Mouse (Mus musculus) embryonic facial prominence, embryonic 12.5 days (tissue): ENCODE data around the gene Dock2. TPM values are rescaled to one million over a fixed set of nuclear protein-coding genes. Genes with fewer than 3 reads are reported as not detected.
"Not testable (repeated sequence)": the region's sequence is repeated elsewhere in the genome, so short reads cannot be mapped to it uniquely, and the experiment has no call there.

ENCODE experiments used
- ATAC-seq: fragments of 200-750 bp; cut with Nextera tagmentation; 2 replicates; pipeline ENCODE4 v1.8.0; 2017; ENCODE audit not compliant: insufficient number of reproducible peaks, insufficient read depth, low FRiP score, low TSS enrichment
- H3K27ac ChIP-seq: fragments of 300-500 bp; sonication (generic); 2 replicates; pipeline ENCODE4 v1.5.1; 2016; ENCODE audit warnings: mild to moderate bottlenecking
- H3K27me3 ChIP-seq: fragments of 300-500 bp; sonication (generic); 2 replicates; pipeline ENCODE4 v1.6.1; 2016; ENCODE audit warnings: mild to moderate bottlenecking, moderate library complexity
- H3K36me3 ChIP-seq: fragments of 300-500 bp; sonication (generic); 2 replicates; pipeline ENCODE4 v1.6.1; 2016; ENCODE audit warnings: mild to moderate bottlenecking
- H3K4me1 ChIP-seq: fragments of 300-500 bp; sonication (generic); 2 replicates; pipeline ENCODE4 v1.6.1; 2016
- H3K4me2 ChIP-seq: fragments of 300-500 bp; sonication (generic); replicated peaks from 2 replicates; pipeline ENCODE4 v1.6.1; 2016; ENCODE audit warnings: mild to moderate bottlenecking, moderate library complexity
- H3K4me3 ChIP-seq: fragments of 300-500 bp; sonication (generic); 2 replicates; pipeline ENCODE4 v1.5.1; 2016; ENCODE audit warnings: mild to moderate bottlenecking
- H3K9ac ChIP-seq: fragments of 300-500 bp; sonication (generic); 2 replicates; pipeline ENCODE4 v1.6.1; 2016; ENCODE audit warnings: mild to moderate bottlenecking, moderate library complexity
- H3K9me3 ChIP-seq: fragments of 300-500 bp; sonication (generic); 2 replicates; pipeline ENCODE4 v1.6.1; 2016; ENCODE audit warnings: mild to moderate bottlenecking, moderate library complexity
- WGBS: fragments of 180-500 bp; shearing (Covaris S2); methylation state at CpG from one replicate; pipeline ENCODE4 v1.1.7; 2016; 5-methylcytosine and 5-hydroxymethylcytosine counted together
- polyA plus RNA-seq: library from polyadenylated mRNA; unstranded; fragments of >200 nt; fragmentation: Nextera tagmentation; extraction: Ambion mirVana; gene quantifications from 2 replicates; pipeline ENCODE4 v1.2.1, GENCODE M21; 2016

Gene Dock2
- polyA plus RNA-seq, 1 experiment from 2014 or later = 0.91 TPM

DNA sequence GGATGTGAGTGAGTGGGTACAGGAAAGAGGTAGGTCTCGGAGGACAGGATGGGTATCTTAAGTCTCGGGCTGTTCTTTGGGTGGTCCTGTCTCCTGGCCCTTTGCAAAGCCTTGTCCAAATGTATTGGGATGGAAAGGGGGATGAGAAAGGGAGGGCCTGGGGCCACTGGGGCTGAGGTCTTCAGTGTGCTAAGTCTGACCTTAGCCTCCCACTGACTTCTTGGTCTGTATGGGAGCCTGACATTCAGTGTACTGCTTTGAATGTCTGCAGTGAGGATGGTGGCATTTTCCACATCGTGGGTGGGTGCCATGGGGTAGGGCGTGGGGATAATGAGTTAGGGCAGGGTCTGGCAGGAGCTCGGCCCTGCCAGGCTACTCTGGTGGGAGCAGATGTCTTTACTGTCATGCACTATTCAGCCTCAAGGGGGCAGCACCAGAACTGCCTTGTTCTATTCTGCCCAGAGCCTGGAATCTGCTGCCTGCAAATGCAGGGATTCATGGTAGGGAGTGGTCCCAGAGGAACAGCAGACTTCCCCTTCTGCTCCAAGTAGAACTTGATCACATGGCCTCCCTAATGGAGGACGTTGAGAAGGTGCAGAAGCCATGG, 554.8 kb downstream of the Dock2 start:
- no peaks in the 10 kb centered on the region for H3K4me1 ChIP-seq
- no peak overlapping the region for H3K4me2 ChIP-seq
- no peaks in the 10 kb centered on the region for H3K9me3 ChIP-seq
- H3K4me3 ChIP-seq = no peak overlapping the region
- ATAC-seq = no peak
- H3K9ac ChIP-seq = no peak overlapping the region
- no peaks in the 10 kb centered on the region for H3K27me3 ChIP-seq
- no peaks in the 10 kb centered on the region for H3K36me3 ChIP-seq
- H3K27ac ChIP-seq = no peak overlapping the region
- 36% methylated on average over 6 of the region's 6 CpGs for WGBS

GRCm38 (mm10) chr11:34227180-34227579, 556.5 kb downstream of the Dock2 start:
- Histone ChIP-seq H3K4me3 (no peak overlapping the region), H3K9me3 (no peaks in the 10 kb centered on the region), H3K27me3 (no peaks in the 10 kb centered on the region), H3K4me1 (no peaks in the 10 kb centered on the region), H3K4me2 (no peak overlapping the region), H3K27ac (no peak overlapping the region), H3K9ac (no peak overlapping the region), H3K36me3 (no peaks in the 10 kb centered on the region)
- ATAC-seq = no peak
- 46% methylated on average over 1 of the region's 1 CpGs for WGBS

GRCm38 (mm10) chr11:34220596-34220995, 563.1 kb downstream of the Dock2 start:
- H3K9ac ChIP-seq, H3K4me1 ChIP-seq, H3K36me3 ChIP-seq, H3K27ac ChIP-seq, H3K9me3 ChIP-seq, H3K4me2 ChIP-seq, H3K4me3 ChIP-seq, ATAC-seq, H3K27me3 ChIP-seq: not testable (repeated sequence)
- 91% methylated on average over 4 of the region's 4 CpGs for WGBS

DNA sequence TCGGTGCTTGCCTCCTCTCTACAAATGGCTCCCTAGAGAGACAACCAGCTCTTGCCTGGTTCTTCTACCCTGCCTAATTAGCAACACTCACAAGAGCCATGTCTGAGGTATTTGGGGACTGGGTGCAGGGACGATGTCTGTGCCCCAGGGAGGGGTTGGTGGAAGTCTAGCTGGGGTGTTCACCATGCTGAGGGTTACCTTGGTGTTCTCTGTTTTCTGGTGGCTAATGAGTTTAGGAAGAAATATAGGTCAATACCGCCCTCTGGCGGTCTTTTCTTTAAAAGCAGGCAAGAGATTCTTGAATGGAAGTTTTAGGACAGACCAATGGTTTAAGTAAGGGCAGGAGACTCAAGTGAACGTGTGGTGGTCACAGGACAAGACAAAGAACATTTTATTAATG, 570.8 kb downstream of the Dock2 start:
- no peaks in the 10 kb centered on the region for H3K4me1 ChIP-seq
- no peak for ATAC-seq
- WGBS = 16% methylated on average over 5 of the region's 5 CpGs
- no peak overlapping the region for H3K4me3 ChIP-seq
- H3K9ac ChIP-seq = no peak overlapping the region
- no peak overlapping the region for H3K4me2 ChIP-seq
- H3K27me3 ChIP-seq = no peaks in the 10 kb centered on the region
- H3K9me3 ChIP-seq = no peaks in the 10 kb centered on the region
- H3K27ac ChIP-seq = no peak overlapping the region
- no peaks in the 10 kb centered on the region for H3K36me3 ChIP-seq

- no peak within 1 kb of the TSS for H3K9ac ChIP-seq
- no peaks in the 10 kb centered on the region for H3K4me1 ChIP-seq
- no peak within 1 kb of the TSS for H3K27ac ChIP-seq
- no peak within 1 kb of the TSS for H3K4me3 ChIP-seq
- no peak for ATAC-seq
- H3K4me2 ChIP-seq = no peak within 1 kb of the TSS
- no peaks in the 10 kb centered on the region for H3K36me3 ChIP-seq
- 71% methylated on average over 10 of the region's 10 CpGs for WGBS
- H3K27me3 ChIP-seq = no peaks in the 10 kb centered on the region
- no peaks in the 10 kb centered on the region for H3K9me3 ChIP-seq
Observed at GRCm38 (mm10) chr11:34207989-34208388, 575.7 kb downstream of the Dock2 start, which contains the start of gene Foxi1. Gene Foxi1 (minus strand): TSS chr11:34208089.

- H3K4me2 ChIP-seq = no peak overlapping the region
- 51% methylated on average over 1 of the region's 1 CpGs for WGBS
- H3K27ac ChIP-seq = no peak overlapping the region
- no peaks in the 10 kb centered on the region for H3K36me3 ChIP-seq
- H3K4me3 ChIP-seq = no peak overlapping the region
- no peaks in the 10 kb centered on the region for H3K27me3 ChIP-seq
- no peaks in the 10 kb centered on the region for H3K9me3 ChIP-seq
- no peak for ATAC-seq
- H3K9ac ChIP-seq = no peak overlapping the region
- no peaks in the 10 kb centered on the region for H3K4me1 ChIP-seq
Observed at GRCm38 (mm10) chr11:34202769-34203168, 580.9 kb downstream of the Dock2 start.

DNA sequence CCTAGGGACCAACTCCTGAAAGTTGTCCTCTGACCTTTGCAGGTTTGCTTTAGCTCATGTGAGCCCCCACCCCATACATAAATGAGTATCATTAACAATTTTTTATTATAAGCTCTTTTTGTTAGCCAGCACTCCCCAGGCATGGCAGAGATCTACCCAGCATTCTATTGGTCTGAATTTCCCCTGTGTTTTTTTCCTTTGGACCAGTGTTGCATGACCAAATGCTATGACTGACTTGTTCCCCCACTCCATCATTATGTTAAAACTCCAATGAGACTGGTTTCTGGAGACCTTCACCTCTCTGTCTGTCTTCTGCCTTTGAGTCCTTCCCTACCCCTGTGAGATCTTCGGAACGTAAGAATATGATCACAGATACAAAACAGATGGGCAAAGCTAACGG, 588.5 kb downstream of the Dock2 start:
- H3K27ac ChIP-seq = no peak overlapping the region
- H3K4me1 ChIP-seq = no peaks in the 10 kb centered on the region
- no peak overlapping the region for H3K4me2 ChIP-seq
- H3K4me3 ChIP-seq = no peak overlapping the region
- H3K27me3 ChIP-seq = no peaks in the 10 kb centered on the region
- no peaks in the 10 kb centered on the region for H3K9me3 ChIP-seq
- ATAC-seq = no peak
- H3K9ac ChIP-seq = no peak overlapping the region
- 63% methylated on average over 3 of the region's 3 CpGs for WGBS
- H3K36me3 ChIP-seq = no peaks in the 10 kb centered on the region

DNA sequence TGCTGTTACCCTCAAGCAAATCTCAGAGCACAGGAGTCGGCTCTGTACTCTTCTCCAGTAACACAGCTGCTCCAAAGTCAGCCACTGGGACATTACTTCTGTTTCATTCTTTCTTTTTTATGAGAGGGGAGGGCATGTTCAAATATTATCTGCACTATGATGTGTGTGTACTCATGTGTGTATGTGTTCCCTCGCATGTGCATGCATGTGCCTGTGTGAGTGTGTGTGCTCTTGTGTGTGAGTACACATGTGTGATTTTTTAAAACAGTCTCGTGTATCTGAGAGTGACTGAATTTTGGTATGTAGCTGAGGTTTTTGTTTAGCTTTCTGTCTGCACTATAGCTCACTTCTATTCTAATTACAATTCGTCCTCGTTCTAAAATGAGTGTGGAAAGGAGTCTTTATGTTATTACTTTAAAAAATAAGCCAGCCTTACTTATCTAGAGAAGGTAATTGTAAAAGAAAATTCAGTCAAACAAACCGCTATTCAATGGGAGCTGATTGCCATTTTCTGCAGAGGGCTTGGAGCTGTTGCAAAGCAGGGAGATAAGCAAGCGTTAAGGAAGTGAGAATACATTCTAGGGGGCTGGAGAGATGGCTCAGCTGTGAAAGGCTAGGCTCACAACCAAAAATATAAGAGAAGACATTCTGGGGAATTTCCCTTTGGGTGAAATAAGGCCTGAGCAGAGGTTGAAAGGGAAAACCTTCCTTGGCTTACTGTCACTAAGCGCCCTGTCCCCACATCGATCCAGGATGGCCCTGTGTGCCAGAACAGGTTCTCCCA, 589.3 kb downstream of the Dock2 start:
- no peak overlapping the region for H3K27ac ChIP-seq
- H3K9me3 ChIP-seq = no peaks in the 10 kb centered on the region
- ATAC-seq = no peak
- H3K36me3 ChIP-seq = no peaks in the 10 kb centered on the region
- H3K9ac ChIP-seq = no peak overlapping the region
- H3K4me1 ChIP-seq = no peaks in the 10 kb centered on the region
- WGBS = 61% methylated on average over 9 of the region's 9 CpGs
- no peaks in the 10 kb centered on the region for H3K27me3 ChIP-seq
- no peak overlapping the region for H3K4me2 ChIP-seq
- no peak overlapping the region for H3K4me3 ChIP-seq

GRCm38 (mm10) chr11:34193658-34194057, 590.0 kb downstream of the Dock2 start:
- no peaks in the 10 kb centered on the region for H3K4me1 ChIP-seq
- H3K27ac ChIP-seq = no peak overlapping the region
- no peaks in the 10 kb centered on the region for H3K36me3 ChIP-seq
- no peak overlapping the region for H3K9ac ChIP-seq
- no peaks in the 10 kb centered on the region for H3K27me3 ChIP-seq
- ATAC-seq = no peak
- no peak overlapping the region for H3K4me2 ChIP-seq
- 29% methylated on average over 3 of the region's 3 CpGs for WGBS
- no peaks in the 10 kb centered on the region for H3K9me3 ChIP-seq
- H3K4me3 ChIP-seq = no peak overlapping the region

DNA sequence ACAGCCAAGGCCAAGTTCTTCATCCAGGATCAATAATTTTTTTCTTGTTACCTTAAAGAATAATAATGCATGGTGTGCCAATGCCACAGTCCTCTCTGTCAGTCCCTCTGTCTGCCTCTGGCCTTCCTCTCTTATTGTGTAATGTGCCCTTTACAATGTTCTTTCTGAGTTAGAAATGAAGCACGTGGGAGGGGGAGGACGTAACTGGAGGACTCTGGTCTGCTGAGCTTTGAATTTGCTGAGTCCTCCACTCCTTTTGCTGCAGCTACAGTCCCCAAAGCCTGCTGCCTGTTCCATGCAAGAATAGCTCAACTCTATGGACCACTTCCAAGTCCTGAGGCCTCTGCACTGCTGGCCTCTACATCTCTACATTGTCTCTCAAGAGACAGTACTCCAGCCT, 599.4 kb downstream of the Dock2 start:
- no peak overlapping the region for H3K27ac ChIP-seq
- H3K4me3 ChIP-seq = no peak overlapping the region
- H3K9me3 ChIP-seq = no peaks in the 10 kb centered on the region
- H3K9ac ChIP-seq = no peak overlapping the region
- ATAC-seq = no peak
- H3K36me3 ChIP-seq = no peaks in the 10 kb centered on the region
- no peak overlapping the region for H3K4me2 ChIP-seq
- 84% methylated on average over 2 of the region's 2 CpGs for whole genome bisulfite sequencing
- H3K27me3 ChIP-seq = no peaks in the 10 kb centered on the region
- H3K4me1 ChIP-seq = peaks cover 8% of the 10 kb centered on the region; the same call in 1 of the 2 replicates

- no peak overlapping the region for H3K27ac ChIP-seq
Observed at GRCm38 (mm10) chr11:34181214-34182117, 602.2 kb downstream of the Dock2 start.

More at GRCm38 (mm10) chr11:34181214-34182117, 602.2 kb downstream of the Dock2 start:
- no peak overlapping the region for H3K4me2 ChIP-seq
- H3K36me3 ChIP-seq = no peaks in the 10 kb centered on the region
- 25% methylated on average over 8 of the region's 8 CpGs for WGBS
- H3K9ac ChIP-seq = no peak overlapping the region
- ATAC-seq = peak; percentile 52; the same call in 1 of the 2 replicates
- H3K27me3 ChIP-seq = no peaks in the 10 kb centered on the region
- peaks cover 8% of the 10 kb centered on the region; the same call in 1 of the 2 replicates for H3K4me1 ChIP-seq
- H3K4me3 ChIP-seq = no peak overlapping the region
- H3K9me3 ChIP-seq = no peaks in the 10 kb centered on the region
